Mouse (Mus musculus): ENCODE results near the gene Atp8a1. TPM values are rescaled to one million over a fixed set of nuclear protein-coding genes. Genes with fewer than 3 reads are reported as not detected.
"Not testable (repeated sequence)": the region's sequence is repeated elsewhere in the genome, so short reads cannot be mapped to it uniquely, and the experiment has no call there.

Gene Atp8a1
- total RNA-seq, 2 experiments from 2014 or later = 11.7 to 12.8 TPM

GRCm38 (mm10) chr5:67828356-67828755 is 18.9 kb downstream of the Atp8a1 start:
- DNase-seq (ENCODE audit: low spot score in 2 of 2) = no peak

- no peak for DNase-seq (ENCODE audit: low spot score in 2 of 2)
Measured at GRCm38 (mm10) chr5:67826935-67827334, 20.3 kb downstream of the Atp8a1 start.

GRCm38 (mm10) chr5:67826278-67826677 is 21.0 kb downstream of the Atp8a1 start:
- DNase-seq (ENCODE audit: low spot score in 2 of 2) = no peak

- DNase-seq (ENCODE audit: low spot score in 2 of 2) = no peak
Measured at GRCm38 (mm10) chr5:67824600-67824999, 22.6 kb downstream of the Atp8a1 start.

- DNase-seq (ENCODE audit: low spot score in 2 of 2) = no peak
Measured at GRCm38 (mm10) chr5:67823771-67824170, 23.5 kb downstream of the Atp8a1 start.

- DNase-seq (ENCODE audit: low spot score in 2 of 2) = no peak
Measured at GRCm38 (mm10) chr5:67822619-67823018, 24.6 kb downstream of the Atp8a1 start.

GRCm38 (mm10) chr5:67821987-67822401 is 25.2 kb downstream of the Atp8a1 start:
- DNase-seq (ENCODE audit: low spot score in 2 of 2) = no peak

GRCm38 (mm10) chr5:67821185-67821584 is 26.0 kb downstream of the Atp8a1 start:
- no peak for DNase-seq (ENCODE audit: low spot score in 2 of 2)

- DNase-seq (ENCODE audit: low spot score in 2 of 2) = no peak
Measured at GRCm38 (mm10) chr5:67819451-67819850, 27.8 kb downstream of the Atp8a1 start.

- DNase-seq (ENCODE audit: low spot score in 2 of 2) = no peak
Measured at GRCm38 (mm10) chr5:67815572-67816325, 31.5 kb downstream of the Atp8a1 start.

- DNase-seq (ENCODE audit: low spot score in 2 of 2) = not testable (repeated sequence)
Measured at GRCm38 (mm10) chr5:67815060-67815459, 32.2 kb downstream of the Atp8a1 start.

- no peak for DNase-seq (ENCODE audit: low spot score in 2 of 2)
Measured at GRCm38 (mm10) chr5:67814437-67814965, 32.7 kb downstream of the Atp8a1 start.

GRCm38 (mm10) chr5:67813334-67813733 is 33.9 kb downstream of the Atp8a1 start:
- no peak for DNase-seq (ENCODE audit: low spot score in 2 of 2)

GRCm38 (mm10) chr5:67802174-67803030 is 44.8 kb downstream of the Atp8a1 start:
- DNase-seq (ENCODE audit: low spot score in 2 of 2) = no peak

- no peak for DNase-seq (ENCODE audit: low spot score in 2 of 2)
Measured at GRCm38 (mm10) chr5:67800801-67801200, 46.4 kb downstream of the Atp8a1 start.

- no peak for DNase-seq (ENCODE audit: low spot score in 2 of 2)
Measured at GRCm38 (mm10) chr5:67799785-67800184, 47.4 kb downstream of the Atp8a1 start.

- DNase-seq (ENCODE audit: low spot score in 2 of 2) = no peak
Measured at GRCm38 (mm10) chr5:67798348-67798747, 48.9 kb downstream of the Atp8a1 start.

GRCm38 (mm10) chr5:67797006-67797958 is 50.0 kb downstream of the Atp8a1 start:
- DNase-seq (ENCODE audit: low spot score in 2 of 2) = no peak

GRCm38 (mm10) chr5:67794129-67794800 is 53.0 kb downstream of the Atp8a1 start:
- DNase-seq (ENCODE audit: low spot score in 2 of 2) = no peak

- DNase-seq (ENCODE audit: low spot score in 2 of 2) = no peak
Measured at GRCm38 (mm10) chr5:67782775-67783174, 64.5 kb downstream of the Atp8a1 start.

Measured in gastrocnemius, postnatal 4 days (tissue).